Mouse (Mus musculus): ENCODE measurements around the gene BC080695.
"Not testable (repeated sequence)": the region's sequence is repeated elsewhere in the genome, so short reads cannot be mapped to it uniquely, and the experiment has no call there.

The BC080695 gene

DNA sequence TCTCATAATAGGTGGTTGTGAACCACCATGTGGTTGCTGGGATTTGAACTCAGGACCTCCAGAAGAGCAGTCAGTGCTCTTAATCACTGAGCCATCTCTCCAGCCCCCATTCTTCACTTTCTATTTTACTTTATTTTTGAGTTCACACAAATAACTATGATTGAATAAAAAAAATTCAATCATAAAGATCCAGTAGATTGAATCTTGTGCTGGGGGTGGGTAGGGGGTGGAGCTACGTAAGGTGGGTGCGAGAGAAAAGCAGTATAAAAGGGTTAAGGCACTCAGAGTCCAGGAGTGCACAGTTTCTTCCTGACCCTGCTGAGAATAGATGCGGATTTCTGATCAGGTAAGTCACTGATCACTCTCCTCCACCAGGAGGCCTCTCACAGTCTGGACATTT, at the start of gene BC080695, which contains the start of gene Gm13057:
TSS of gene BC080695 (plus strand) at position 301 of the 400 bp plus-strand sequence.
TSS of gene Gm13057 (plus strand) at position 310 of the 400 bp plus-strand sequence.
- DNase-seq = not testable (repeated sequence)

DNA sequence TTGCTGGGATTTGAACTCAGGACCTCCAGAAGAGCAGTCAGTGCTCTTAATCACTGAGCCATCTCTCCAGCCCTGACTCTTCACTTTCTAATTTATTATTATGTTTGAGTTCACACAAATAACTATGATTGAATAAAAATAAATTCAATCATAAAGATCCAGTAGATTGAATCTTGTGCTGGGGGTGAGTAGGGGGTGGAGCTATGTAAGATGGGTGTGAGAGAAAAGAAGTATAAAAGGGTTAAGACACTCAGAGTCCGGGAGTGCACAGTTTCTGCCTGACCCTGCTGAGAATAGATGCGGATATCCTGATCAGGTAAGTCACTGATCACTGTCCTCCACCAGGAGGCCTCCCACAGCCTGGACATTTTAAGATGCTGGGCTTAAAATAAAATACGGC, 40.5 kb upstream of the BC080695 start, which contains the start of gene Gm13043:
TSS of gene Gm13043 (plus strand) at position 301 of the 400 bp plus-strand sequence.
- no peak for DNase-seq

DNA sequence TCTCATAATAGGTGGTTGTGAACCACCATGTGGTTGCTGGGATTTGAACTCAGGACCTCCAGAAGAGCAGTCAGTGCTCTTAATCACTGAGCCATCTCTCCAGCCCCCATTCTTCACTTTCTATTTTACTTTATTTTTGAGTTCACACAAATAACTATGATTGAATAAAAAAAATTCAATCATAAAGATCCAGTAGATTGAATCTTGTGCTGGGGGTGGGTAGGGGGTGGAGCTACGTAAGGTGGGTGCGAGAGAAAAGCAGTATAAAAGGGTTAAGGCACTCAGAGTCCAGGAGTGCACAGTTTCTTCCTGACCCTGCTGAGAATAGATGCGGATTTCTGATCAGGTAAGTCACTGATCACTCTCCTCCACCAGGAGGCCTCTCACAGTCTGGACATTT, 15.8 kb upstream of the BC080695 start, which contains the start of gene Gm13040:
TSS of gene Gm13040 (plus strand) at position 301 of the 400 bp plus-strand sequence.
- DNase-seq = not testable (repeated sequence)

DNA sequence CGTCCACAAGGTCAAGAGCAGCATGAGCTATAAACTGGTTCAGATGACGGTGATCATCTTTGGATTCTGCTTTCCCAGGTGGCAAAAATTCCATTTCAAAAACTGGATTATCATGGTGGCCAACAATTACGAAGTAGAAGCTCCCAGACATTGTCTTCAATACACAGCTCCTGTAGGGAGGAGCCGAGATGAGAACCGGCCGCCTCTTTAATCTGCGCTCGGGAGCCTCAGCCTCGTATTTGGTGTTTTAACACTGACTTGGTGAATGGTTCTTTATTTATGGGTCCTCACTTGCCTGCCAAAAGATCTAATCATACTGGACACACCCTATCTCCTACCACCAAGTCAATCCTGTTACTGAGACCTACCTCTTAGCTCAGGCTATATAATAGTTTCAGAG, 60.4 kb downstream of the BC080695 start:
- not testable (repeated sequence) for DNase-seq

DNA sequence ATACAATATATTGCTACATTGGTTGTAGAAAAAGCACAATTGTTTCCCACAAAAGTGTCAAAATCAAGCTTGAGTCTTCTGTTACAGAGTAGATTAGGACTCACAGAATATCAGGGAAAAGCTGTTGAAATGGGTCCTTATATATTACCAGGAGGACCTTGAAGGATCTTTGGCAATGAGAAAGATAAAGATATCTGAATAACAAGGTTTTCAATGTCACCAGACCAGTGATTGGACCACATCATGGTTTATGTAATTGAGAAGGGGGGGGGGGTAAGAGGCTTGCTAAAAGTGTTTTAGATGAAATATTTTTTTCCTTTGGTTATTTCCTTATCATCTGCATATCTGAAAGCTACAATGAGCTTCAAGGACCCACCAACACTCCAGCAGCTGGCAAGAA, 63.2 kb downstream of the BC080695 start, which contains the start of gene Gm13083:
TSS of gene Gm13083 (plus strand) at position 301 of the 400 bp plus-strand sequence.
- DNase-seq = not testable (repeated sequence)

DNA sequence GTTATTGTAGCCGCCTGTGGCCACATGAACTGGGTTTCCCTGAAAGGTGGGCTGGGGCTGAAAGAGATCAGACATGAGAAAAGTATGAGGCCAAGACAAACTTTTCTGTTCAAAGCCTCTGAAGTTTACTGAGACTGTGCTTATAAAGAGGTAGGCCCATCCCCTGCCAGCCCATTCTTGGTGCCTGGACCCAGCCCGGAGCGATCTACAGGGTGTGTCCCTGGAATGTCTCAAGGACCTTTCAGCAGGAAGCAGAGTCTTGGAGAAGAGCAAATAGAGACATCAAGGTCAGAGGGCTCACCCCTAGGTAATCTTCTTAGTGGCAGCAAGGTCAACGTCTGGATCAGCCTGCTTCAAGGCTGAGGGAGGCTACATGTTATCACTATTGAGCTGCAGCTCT, 66.6 kb downstream of the BC080695 start:
- DNase-seq = not testable (repeated sequence)

Data from thymus, postnatal 36 days (tissue).